Mouse (Mus musculus): ENCODE data around the gene R3hdm1.

DNA sequence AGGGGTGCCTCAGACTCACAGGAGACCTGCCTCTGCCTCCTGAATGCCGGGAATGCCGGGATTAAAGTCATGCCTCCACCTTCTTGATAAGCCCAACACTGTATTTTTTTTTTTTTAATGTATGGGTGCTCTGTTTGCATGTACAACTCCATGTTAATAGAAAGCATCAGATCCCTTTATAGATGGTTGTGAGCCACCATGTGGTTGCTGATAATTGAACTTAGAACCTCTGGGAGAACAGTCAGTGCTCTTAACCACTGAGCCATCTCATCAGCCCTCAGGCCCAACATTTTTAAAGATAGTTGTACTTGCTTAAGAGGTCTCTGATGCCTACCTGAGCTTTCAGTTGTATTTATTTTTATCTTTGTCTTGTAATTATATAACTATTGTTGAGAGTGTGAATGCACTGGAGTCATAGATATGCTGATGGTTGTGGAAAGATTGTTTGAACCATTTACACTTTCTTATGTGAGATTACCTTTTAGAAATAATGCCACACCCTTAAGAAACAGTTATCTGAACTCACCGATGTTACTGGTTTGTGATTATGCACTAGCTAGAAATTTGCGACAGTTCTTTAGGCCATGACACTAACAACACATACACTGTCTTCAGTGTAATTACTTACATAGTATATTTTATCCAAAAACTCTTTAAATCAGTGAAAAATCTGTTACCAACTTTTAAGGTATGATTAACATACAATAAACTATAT lies 18.0 kb downstream of the R3hdm1 start:
- no peak for TF ChIP-seq POLR2A (IDR thresholded peaks at IDR 0.05; ENCODE audit: borderline replicate concordance, control insufficient read depth, low read depth, low read length)
- no peak for TF ChIP-seq CTCF (IDR thresholded peaks at IDR 0.05; ENCODE audit: control insufficient read depth, insufficient read depth, low read length)

All from bone marrow, adult 2 months (tissue).